Mouse (Mus musculus): ENCODE measurements around the gene Cdkn1b. TPM values are rescaled to one million over a fixed set of nuclear protein-coding genes. Genes with fewer than 3 reads are reported as not detected.

The Cdkn1b gene
- total RNA-seq, 2 experiments from 2014 or later = 53.4 to 53.8 TPM

GRCm38 (mm10) chr6:134928889-134929310 is 8.7 kb downstream of the Cdkn1b start:
- DNase-seq (ENCODE audit: low spot score in 2 of 2) = no peak

DNA sequence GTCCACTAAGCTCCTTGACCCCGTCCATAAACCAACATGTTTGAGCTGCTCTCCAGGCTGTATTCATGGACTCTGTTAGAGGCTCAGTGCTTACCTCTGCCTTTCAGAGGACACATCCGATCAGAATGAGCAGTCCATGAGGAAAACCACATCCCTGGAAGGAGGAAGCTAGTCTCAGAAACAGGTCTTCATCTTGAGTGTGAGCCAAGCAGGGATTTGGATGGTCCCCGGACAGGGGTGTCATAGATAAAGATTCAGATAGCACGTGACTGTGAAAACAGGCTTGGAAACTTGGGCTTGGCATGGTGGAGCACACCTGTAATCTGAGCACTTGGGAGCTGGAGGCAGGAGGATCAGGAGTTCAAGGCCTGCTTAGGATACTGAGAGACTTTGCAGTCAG is 9.7 kb downstream of the Cdkn1b start:
- no peak for DNase-seq (ENCODE audit: low spot score in 2 of 2)

GRCm38 (mm10) chr6:134930383-134930782 is 10.2 kb downstream of the Cdkn1b start:
- no peak for DNase-seq (ENCODE audit: low spot score in 2 of 2)

- DNase-seq (ENCODE audit: low spot score in 2 of 2) = no peak
Measured at GRCm38 (mm10) chr6:134931146-134931545, 10.9 kb downstream of the Cdkn1b start.

GRCm38 (mm10) chr6:134932486-134933206 is 12.4 kb downstream of the Cdkn1b start:
- no peak for DNase-seq (ENCODE audit: low spot score in 2 of 2)

DNA sequence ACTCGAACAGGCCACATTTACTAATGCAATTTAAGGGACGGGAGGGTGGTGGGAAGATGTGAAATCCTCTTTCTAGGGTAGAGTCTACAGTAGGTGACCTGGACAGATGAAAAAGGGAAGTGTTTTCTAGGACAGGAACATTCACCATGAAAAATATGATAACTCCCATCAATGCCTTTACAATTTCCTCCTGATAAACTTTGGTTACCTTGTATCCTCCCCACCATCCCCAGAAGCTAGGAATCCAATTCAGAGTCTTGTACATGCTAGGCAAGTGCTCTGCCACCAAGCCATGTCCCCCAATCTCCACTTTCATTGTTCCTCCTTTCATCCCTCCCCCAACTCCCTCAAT is 13.0 kb downstream of the Cdkn1b start:
- no peak for DNase-seq (ENCODE audit: low spot score in 2 of 2)

DNA sequence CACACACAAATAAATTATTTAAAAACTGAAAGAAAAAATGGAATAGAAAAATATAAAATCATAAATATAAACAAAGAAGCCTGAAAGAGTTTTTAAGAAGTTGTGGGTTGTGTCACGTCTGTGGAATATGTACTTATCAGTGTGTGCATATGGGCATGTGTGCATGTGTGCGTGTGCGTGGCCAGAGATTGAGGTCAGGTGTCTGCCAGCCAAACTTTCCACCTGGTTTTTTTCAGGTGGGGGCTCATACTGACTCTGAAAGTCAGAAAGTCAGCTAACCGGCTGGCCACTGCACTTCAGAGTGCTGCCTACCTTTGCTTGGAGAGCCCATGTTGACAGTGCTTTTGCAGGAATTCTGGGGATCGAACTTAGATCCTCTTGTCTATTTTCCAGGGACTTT is 14.1 kb downstream of the Cdkn1b start:
- DNase-seq (ENCODE audit: low spot score in 2 of 2) = no peak

GRCm38 (mm10) chr6:134939781-134940180 is 19.6 kb downstream of the Cdkn1b start:
- no peak for DNase-seq (ENCODE audit: low spot score in 2 of 2)

DNA sequence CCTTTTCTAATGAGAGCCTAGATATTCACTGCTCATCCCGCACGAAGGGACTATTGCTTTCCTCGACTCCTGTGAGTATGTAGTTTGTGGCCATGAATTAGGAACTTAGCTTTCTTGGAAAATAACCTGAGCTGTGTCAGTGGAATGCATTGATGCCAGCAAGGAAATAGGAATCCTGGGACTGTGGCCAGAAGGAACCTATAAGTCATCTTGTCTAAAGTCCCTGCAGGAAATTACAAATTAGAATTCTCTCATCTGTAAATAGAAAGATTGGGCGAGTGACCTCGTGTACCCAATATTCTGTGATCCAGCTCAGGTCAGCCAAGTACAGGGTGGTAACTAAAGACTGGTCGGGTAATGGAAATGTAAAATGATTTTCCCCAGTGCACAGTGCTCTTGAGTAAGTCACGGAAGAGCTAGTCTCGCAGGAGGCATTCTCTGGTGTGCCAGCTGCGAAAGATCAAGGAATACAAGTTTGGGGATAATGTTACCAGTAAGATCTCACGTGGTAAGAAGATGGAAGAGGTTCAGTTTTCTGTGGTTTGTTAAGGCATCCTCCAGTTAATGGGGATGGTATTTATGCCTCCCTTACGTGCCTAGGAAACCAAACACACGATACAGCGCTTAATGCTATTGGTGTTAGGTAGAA is 23.7 kb downstream of the Cdkn1b start:
- no peak for DNase-seq (ENCODE audit: low spot score in 2 of 2)

DNA sequence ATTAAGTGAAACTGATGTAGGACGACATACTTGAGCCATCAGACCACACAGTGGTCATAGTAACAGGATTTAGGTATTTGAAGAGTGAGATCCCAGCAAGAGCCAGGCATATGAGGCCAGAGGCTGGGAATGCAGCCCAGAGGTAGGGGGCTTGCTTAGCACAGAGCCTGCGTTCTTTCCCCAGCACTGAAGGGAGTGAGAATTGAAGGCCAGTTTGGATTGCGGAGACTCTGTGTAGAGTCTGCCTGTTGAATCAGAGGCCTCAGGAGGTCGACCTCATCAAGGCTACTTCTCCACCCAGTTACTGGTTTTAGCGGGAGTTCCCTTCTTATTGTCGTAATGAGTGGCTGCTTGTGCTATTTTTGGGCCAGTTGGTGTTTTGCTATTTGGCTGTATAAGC is 25.9 kb downstream of the Cdkn1b start:
- DNase-seq (ENCODE audit: low spot score in 2 of 2) = no peak

GRCm38 (mm10) chr6:134946858-134947257 is 26.7 kb downstream of the Cdkn1b start:
- no peak for DNase-seq (ENCODE audit: low spot score in 2 of 2)

GRCm38 (mm10) chr6:134947311-134948087 is 27.3 kb downstream of the Cdkn1b start:
- DNase-seq (ENCODE audit: low spot score in 2 of 2) = no peak

DNA sequence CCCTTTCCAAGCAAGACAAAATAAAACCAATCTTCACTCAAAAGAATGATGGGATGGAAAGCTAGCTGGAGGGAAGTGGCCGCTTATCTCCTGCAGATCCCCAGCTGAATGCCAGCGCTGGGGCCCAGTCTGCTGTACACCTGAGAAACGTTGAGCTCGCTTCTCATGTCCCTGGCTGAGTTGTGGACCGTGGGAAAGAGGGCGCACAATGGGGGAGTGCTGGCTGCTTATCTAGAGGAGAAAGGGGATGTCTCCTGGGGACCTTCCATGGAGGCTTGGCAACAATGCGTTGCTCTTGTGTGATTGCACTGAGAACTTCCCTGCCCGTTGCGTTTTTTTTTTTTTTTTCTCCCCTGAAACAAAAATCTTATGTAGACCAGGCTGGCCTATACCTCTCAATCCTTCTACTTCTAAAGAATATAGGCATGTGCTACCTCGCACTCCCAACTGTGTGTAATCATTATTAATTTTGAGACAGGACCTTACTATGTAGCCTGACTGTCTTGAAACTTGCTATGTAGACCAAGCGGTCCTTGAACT is 28.4 kb downstream of the Cdkn1b start:
- DNase-seq (ENCODE audit: low spot score in 2 of 2) = no peak

- no peak for DNase-seq (ENCODE audit: low spot score in 2 of 2)
Measured at GRCm38 (mm10) chr6:134949241-134949640, 29.0 kb downstream of the Cdkn1b start.

- no peak for DNase-seq (ENCODE audit: low spot score in 2 of 2)
Measured at GRCm38 (mm10) chr6:134951364-134951763, 31.2 kb downstream of the Cdkn1b start.

- DNase-seq (ENCODE audit: low spot score in 2 of 2) = no peak
Measured at GRCm38 (mm10) chr6:134953976-134954375, 33.8 kb downstream of the Cdkn1b start.

- no peak for DNase-seq (ENCODE audit: low spot score in 2 of 2)
Measured at GRCm38 (mm10) chr6:134956388-134956787, 36.2 kb downstream of the Cdkn1b start.

GRCm38 (mm10) chr6:134961286-134961685 is 41.1 kb downstream of the Cdkn1b start:
- DNase-seq (ENCODE audit: low spot score in 2 of 2) = no peak

DNA sequence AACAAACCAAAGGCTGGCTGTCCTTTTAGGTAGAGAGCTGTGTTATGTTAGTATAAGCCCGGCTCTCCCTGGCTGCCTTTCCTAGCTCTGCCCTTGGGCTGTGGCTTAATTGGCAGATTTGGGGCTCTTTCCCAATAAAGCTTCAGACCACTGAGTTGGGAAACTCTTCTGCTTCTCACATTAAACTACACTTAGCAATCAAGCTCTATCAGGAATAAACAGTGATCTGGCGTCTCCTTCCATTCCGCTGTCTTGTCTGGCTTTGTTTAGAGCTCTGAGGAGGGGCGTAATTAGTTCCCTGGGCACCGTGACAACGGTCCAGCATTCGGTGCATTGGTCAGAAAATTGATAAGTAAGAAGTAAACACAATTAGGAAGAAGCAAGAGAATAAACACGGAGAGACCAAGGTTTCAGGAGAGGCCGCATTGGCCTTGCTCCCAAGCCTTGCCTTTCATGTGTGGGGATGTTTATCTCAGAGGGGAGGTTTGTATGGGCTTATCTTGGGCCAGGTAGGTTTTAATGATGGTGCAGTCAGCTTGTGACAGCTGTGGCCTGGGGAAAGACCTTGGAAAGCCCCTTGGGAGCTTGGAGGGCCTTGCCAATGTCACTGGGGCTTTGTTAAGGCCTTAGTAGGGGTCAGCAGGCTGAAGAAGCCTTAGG is 41.8 kb downstream of the Cdkn1b start:
- DNase-seq (ENCODE audit: low spot score in 2 of 2) = no peak

- no peak for DNase-seq (ENCODE audit: low spot score in 2 of 2)
Measured at GRCm38 (mm10) chr6:134962518-134962893, 42.3 kb downstream of the Cdkn1b start.

- DNase-seq (ENCODE audit: low spot score in 2 of 2) = no peak
Measured at GRCm38 (mm10) chr6:134963910-134964309, 43.7 kb downstream of the Cdkn1b start.
